Mouse (Mus musculus): ENCODE data around the gene Cxcl14.

The Cxcl14 gene

GRCm38 (mm10) chr13:56289998-56290397 is 6.4 kb downstream of the Cxcl14 start:
- no peak for DNase-seq (ENCODE audit: low spot score in 2 of 2)

GRCm38 (mm10) chr13:56289261-56289660 is 7.1 kb downstream of the Cxcl14 start:
- DNase-seq (ENCODE audit: low spot score in 2 of 2), result no peak

DNA sequence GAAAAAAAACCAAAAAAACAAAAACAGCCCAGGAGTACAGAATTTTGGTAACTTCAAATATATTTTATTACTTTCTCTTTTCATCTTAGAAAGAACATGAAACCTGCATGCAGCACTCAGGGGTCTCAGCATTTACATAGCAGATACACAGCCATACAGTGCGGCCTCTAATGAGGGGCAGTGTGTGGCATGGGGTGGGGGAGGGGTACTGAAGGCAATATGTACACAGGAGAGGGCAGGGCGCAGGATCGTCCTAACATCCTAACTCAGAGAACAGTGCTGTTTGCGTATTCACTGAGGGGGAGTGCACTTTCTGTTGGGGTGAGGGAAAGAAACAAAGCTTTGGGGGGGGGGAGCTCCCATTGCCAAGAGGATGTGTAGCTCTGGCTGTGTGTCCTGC is 7.8 kb downstream of the Cxcl14 start:
- no peak for DNase-seq (ENCODE audit: low spot score in 2 of 2)

DNA sequence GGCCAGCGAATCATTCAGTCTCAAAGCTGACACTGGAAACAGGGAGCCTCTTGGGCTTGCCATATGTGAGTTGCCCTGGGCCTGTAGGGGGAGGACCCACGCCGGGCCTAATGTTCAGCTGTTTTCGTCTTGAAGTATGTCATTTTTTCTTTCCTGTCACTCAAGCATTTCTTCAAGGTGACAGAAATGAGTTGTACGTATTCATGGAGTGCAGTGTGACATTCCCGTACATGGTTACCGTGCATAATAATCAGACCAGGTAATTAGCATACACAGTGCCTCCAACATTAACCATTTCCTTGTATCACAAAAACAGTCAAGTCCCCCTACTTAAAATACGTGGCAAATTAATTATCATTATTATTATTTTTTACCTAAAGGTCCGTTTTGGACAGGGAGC is 9.3 kb downstream of the Cxcl14 start:
- no peak for DNase-seq (ENCODE audit: low spot score in 2 of 2)

DNA sequence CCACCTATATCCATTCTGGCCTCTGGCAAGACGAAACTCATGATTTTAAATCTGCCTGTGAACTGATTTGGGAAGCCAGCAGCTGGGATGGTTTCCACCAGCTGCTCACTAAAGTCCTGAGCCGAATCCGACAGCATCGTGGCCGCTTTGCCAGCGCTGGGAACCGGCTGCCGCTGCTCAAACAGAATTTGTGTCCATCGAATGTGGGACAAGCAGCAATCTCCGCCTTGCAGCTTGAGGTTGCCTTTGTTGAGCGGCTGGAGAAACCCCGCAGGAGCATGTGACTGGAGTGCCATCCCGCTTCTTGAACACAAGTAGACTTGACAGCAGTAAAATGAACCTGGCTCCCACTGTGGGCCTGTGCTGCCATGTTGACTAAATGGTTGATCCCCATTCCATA is 13.0 kb downstream of the Cxcl14 start:
- DNase-seq (ENCODE audit: low spot score in 2 of 2), result no peak

DNA sequence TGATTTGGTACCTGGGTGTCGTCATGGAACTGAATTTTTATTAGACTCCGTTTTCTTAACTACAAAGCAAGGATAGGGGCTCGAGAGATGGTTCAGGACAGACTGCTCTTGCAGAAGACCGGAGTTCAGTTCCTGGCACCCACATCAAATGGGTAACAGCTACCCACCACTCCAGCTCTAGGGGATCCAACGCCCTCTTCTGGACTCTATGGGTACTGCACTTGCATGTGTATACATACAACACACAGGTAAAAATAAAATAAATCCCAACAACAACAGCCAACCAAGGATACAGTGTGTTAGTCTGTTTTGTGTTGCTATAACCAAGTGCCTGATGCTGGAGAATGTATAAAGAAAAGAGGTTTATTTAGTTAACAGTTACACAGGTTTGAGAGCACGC is 16.0 kb downstream of the Cxcl14 start:
- no peak for DNase-seq (ENCODE audit: low spot score in 2 of 2)

DNA sequence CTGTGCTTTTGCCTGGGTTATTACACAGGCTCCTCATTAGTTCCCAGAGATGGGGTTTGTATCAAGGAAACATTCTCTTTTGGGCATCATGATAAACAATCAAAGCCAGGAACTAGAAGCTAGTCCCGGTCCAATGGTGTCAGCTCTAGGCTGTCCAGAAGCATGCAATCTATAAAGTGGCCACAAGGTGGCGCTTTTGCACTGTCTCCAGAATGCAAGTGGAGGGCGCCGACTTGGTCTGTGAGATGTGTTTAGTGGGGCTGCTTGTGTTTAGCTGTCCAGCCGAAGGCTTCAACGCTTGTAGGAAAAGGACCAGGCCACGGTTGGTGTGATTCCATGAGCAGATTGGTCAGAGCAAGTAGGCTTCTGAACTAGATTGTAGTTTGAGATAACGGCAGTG is 16.9 kb downstream of the Cxcl14 start:
- DNase-seq (ENCODE audit: low spot score in 2 of 2), result peak; percentile 92 to 93

GRCm38 (mm10) chr13:56275171-56275570 is 21.2 kb downstream of the Cxcl14 start:
- DNase-seq (ENCODE audit: low spot score in 2 of 2), result no peak

GRCm38 (mm10) chr13:56270124-56270523 is 26.2 kb downstream of the Cxcl14 start:
- DNase-seq (ENCODE audit: low spot score in 2 of 2), result no peak

- no peak for DNase-seq (ENCODE audit: low spot score in 2 of 2)
These were observed 29.0 kb downstream of the Cxcl14 start for GRCm38 (mm10) chr13:56267396-56267795.

- no peak for DNase-seq (ENCODE audit: low spot score in 2 of 2)
These were observed 29.9 kb downstream of the Cxcl14 start for GRCm38 (mm10) chr13:56266435-56266834.

GRCm38 (mm10) chr13:56265661-56266060 is 30.7 kb downstream of the Cxcl14 start:
- DNase-seq (ENCODE audit: low spot score in 2 of 2), result no peak

DNA sequence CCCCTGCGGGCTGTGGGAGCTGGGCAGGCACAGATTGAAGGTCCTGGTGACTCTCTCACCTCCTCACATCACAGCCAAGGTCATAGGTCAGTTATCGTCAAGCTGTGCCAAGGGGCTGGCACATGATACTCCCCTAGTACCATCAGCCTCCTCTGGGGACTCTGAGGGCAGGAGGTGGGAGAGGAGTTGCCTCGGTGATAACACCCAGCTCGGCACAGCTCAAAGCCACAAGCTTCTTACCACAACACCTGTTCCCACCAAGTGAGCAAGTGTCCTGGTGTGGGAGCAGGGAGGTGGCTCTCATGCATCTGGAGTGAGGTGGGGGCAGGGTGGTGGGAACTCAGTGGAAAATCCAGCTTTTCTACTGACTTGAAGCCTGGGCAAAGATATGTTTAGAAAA is 34.1 kb downstream of the Cxcl14 start:
- no peak for DNase-seq (ENCODE audit: low spot score in 2 of 2)

DNA sequence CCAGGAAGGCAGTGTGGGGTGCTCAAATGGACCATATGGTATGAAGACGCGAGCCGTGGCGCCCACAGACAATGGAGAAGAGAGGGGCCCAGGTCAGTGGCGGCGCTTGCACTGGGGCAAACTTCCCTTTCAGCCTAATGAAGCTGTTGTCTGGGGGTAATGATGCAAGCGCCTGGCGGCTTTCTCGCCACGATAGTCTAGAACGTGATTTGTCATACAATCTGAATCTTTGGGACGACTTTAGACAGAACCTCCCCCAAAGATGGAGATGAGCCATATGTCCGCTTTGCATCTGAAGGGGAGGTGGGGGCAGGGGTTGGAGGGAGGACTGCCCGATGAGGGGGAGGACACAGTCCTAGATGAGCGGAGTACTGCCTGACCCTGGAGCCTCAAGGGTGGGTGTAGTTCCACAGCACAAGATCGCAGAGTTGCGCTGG is 36.0 kb downstream of the Cxcl14 start:
- DNase-seq (ENCODE audit: low spot score in 2 of 2), result no peak

DNA sequence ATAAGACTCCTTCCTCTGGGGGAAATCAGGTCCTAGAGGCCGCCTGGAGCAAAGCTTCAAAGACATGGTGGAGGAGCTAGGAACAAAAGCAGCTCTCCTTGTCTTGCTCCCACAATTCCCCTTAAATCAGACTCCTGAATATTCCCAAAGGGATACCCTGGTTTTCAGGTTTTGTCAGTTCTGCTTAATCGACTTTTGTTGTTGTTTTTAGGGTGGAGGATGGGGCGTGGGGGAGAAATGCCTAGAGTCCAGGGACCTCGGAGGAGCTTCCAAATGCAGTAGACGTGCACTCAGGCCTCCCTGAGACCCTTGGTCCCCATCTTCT is 36.5 kb downstream of the Cxcl14 start:
- DNase-seq (ENCODE audit: low spot score in 2 of 2), result no peak

DNA sequence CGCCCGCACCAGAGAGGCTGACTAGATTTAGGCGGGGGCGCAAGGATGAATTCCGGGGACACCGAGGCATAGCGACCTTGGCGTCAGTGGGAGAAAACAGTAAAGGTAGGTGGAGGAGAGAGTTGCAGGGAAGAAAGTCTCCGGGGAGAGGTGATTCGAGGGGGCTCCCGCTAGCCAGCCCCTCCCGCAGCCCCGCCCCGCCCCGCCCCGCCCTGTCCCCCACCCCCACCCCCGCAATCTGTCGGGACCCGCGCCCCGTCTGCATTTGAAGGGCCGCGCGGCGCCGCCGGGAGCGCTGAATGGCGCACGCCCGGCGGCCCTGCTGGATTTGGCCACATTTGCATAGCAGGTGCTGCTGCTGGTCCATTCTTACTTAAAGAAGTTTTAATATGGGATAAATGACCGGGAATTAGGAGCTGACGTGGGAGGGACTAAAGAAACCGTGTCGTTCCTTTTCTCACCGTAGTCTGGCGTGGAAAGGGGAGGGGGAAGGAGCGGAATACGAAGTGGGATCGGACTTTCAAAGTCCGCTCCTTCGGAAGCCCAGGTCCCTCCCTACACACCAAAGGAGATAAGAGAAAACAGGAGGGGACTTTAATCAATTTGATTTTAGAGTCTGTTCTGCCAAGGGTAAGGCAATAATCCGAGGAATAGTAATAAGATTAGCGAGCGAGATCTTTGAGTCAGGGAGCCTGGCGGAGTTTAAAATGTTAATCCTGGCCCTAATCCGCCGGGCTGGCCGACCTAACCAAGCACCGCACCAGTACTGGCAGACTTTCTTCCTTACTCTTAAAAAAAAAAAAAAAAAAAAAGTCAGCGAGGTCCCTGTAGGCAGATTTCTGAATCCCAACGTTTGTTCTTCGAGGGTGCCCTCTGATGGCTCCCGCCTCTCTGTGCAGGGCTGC is 37.1 kb downstream of the Cxcl14 start:
- DNase-seq (ENCODE audit: low spot score in 2 of 2), result no peak

GRCm38 (mm10) chr13:56258196-56259020 is 37.9 kb downstream of the Cxcl14 start:
- no peak for DNase-seq (ENCODE audit: low spot score in 2 of 2)

DNA sequence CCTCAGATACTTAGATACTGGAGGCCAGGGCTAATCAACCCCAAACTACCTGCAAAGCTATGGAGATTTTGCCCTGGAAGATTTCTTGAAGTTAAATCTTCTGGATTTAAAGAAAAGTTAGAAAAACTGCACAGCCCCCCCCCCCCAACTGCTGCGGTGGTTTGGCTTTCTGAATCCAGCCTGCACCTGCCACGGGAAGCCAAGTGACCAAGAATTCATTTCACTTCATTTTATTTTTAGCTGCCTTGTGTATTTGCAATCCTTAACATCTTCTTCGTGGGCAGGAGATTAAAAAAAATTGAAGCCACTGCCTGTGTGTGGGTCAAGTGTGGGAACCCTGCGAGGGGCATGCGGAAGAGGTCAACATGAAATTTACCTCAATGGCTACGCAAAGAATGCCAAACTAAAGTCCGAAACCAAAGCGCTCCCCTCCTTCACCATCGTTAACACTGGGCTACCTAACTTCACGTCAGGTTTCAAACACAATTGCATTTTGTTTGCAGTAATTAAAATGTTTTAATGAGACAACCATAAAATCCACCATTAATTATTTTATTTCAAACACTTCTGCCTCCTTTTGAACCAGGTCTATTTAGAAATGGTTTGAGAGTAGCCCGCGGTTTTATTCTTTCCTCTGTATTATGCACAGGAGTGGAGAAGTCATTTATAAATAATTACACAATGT is 38.7 kb downstream of the Cxcl14 start:
- no peak for DNase-seq (ENCODE audit: low spot score in 2 of 2)

DNA sequence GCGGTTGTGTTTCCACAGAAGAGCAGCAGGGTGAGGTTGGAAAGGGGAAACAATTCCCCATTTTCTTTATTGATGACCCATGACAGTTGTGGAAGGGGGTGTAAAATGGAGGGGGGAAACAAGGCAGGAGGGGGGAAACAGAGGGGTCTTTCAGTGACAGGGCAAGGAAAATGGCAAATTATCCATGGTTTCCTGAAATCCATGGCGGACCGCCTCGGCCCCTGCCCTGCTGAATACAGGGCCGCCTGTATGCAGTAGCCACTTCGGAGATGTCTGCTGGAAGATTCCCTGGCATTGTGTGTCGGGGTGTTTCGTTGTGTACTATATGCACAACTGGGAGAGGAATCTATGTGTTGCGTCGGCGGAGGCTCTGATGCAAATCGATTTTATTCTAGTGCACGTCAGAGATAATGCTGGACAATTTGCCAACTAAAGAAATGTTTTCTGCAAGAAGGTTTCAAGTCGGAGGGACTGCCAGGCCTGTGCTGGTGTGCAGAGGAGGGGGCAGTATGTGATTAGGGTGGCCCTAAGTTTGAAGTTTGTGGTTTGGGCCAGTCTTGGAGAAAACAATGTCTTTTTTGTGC is 39.5 kb downstream of the Cxcl14 start:
- DNase-seq (ENCODE audit: low spot score in 2 of 2), result no peak

DNA sequence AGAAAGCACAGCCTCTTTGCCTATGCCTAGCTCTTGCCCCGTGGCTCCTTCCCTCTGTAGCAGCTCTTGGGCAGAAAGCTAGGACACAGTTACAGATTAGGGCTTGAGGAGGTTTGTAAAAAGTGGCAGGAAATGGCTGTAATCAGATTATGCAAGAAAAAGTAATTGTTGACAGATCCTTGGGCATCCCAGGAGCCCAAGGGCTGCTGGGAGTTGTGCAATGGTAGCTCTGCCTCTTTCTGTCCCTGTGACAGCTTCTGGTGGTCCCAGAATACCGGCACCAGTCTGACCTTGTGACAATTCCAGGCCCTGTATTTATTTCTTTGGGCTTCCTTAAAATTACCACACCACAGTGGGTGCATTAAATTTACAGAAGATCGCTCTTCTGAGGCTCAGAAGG is 43.0 kb downstream of the Cxcl14 start:
- DNase-seq (ENCODE audit: low spot score in 2 of 2), result no peak

- DNase-seq (ENCODE audit: low spot score in 2 of 2), result peak in 1 of 2 experiments; percentile 63
These were observed 43.6 kb downstream of the Cxcl14 start for GRCm38 (mm10) chr13:56252783-56253182.

Measured in cerebellum, postnatal 4 days (tissue).